Mouse (Mus musculus) lung, postnatal 0 days (tissue): ENCODE results near the gene Myo9a. TPM values are rescaled to one million over a fixed set of nuclear protein-coding genes. Genes with fewer than 3 reads are reported as not detected.
A peak's percentile ranks its signal among the peaks of the same experiment; 100 is the strongest.

Source experiments
- ATAC-seq: fragments of 200-750 bp; cut with Nextera tagmentation; 2 replicates; pipeline ENCODE4 v1.8.0; 2017; ENCODE audit warnings: moderate library complexity
- DNase-seq: peaks from one replicate; pipeline ENCODE4 v3.0.0-alpha.2; 2016; ENCODE audit warnings: low spot score
- H3K27ac ChIP-seq: fragments of 300-500 bp; sonication (generic); 2 replicates; pipeline ENCODE4 v1.5.1; 2014; ENCODE audit warnings: antibody characterized with exemption, mild to moderate bottlenecking, low read length, mixed read lengths
- H3K27me3 ChIP-seq: fragments of 300-500 bp; sonication (generic); replicated peaks from 2 replicates; pipeline ENCODE4 v1.6.1; 2014; ENCODE audit warnings: low read length, mixed read lengths; ENCODE audit not compliant: insufficient read depth
- H3K36me3 ChIP-seq: fragments of 300-500 bp; sonication (generic); 2 replicates; pipeline ENCODE4 v1.6.1; 2014; ENCODE audit warnings: low read length, mixed read lengths; ENCODE audit not compliant: insufficient read depth
- H3K4me1 ChIP-seq: fragments of 300-500 bp; sonication (generic); 2 replicates; pipeline ENCODE4 v1.6.1; 2014; ENCODE audit warnings: antibody characterized with exemption, low read depth, low read length, mixed read lengths; ENCODE audit not compliant: insufficient read depth
- H3K4me2 ChIP-seq: fragments of 300-500 bp; sonication (generic); replicated peaks from 2 replicates; pipeline ENCODE4 v1.6.1; 2014; ENCODE audit warnings: low read depth, mild to moderate bottlenecking, low read length, moderate library complexity, mixed read lengths
- H3K4me3 ChIP-seq: fragments of 300-500 bp; sonication (generic); 2 replicates; pipeline ENCODE4 v1.5.1; 2014; ENCODE audit warnings: low read depth, low read length
- H3K9ac ChIP-seq: fragments of 300-500 bp; sonication (generic); replicated peaks from 2 replicates; pipeline ENCODE4 v1.6.1; 2014; ENCODE audit warnings: low read depth, mild to moderate bottlenecking
- H3K9me3 ChIP-seq: fragments of 300-500 bp; sonication (generic); 2 replicates; pipeline ENCODE4 v1.6.1; 2016; ENCODE audit warnings: low read length, mixed read lengths
- CTCF ChIP-seq: IDR thresholded peaks from 2 replicates; pipeline ENCODE4 v1.5.1; 2016; ENCODE audit warnings: antibody characterized with exemption, mild to moderate bottlenecking
- EP300 ChIP-seq: IDR thresholded peaks from 2 replicates; pipeline ENCODE4 v1.6.1; 2016; ENCODE audit warnings: antibody characterized with exemption, mild to moderate bottlenecking, control low read depth
- WGBS: fragments of 180-500 bp; shearing (Covaris S2); extraction: QIAGEN DNeasy Blood & Tissue Kit; methylation state at CpG from one replicate; pipeline ENCODE4 v1.1.7; 2014; 5-methylcytosine and 5-hydroxymethylcytosine counted together
- polyA plus RNA-seq: library from polyadenylated mRNA; unstranded; fragments of >200 nt; fragmentation: Nextera tagmentation; extraction: Ambion mirVana; gene quantifications from 2 replicates; pipeline ENCODE4 v1.2.1, GENCODE M21; 2015

Myo9a gene
- polyA plus RNA-seq, 1 experiment from 2014 or later: 8.1 TPM

DNA sequence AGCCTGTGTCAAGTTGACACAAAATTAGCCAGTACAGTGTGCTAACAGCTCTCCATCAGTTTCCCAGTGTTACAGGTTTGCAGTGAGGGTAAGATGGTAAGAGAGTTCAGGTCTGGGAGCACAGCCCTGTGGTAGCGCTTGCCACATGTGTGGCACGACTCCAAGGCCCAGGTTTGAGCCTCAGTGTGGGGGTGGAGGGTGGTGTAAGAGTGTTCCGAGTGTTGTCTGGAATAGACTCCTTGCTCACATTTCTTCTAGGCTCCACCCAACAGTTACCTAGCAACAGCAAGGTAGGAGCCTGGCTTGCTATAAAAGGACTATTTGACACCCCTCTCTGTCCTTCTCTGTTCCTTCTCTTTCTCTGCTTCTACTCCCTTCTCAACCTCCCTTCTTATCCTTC is 213.7 kb downstream of the Myo9a start:
- WGBS: 32% methylated on average over 3 of the region's 3 CpGs
- DNase-seq (peak; percentile 81), ATAC-seq (peak; percentile 90)
- Histone ChIP-seq H3K9me3 (no peaks in the 10 kb centered on the region), H3K4me3 (no peak overlapping the region), H3K4me2 (no peak overlapping the region), H3K27ac (no peak overlapping the region), H3K36me3 (no peaks in the 10 kb centered on the region), H3K4me1 (no peaks in the 10 kb centered on the region), H3K27me3 (no peaks in the 10 kb centered on the region), H3K9ac (no peak overlapping the region)
- TF ChIP-seq CTCF: no peak
- no peak for TF ChIP-seq EP300

GRCm38 (mm10) chr9:59965046-59965445 is 214.3 kb downstream of the Myo9a start:
- Histone ChIP-seq H3K36me3 (no peaks in the 10 kb centered on the region), H3K9me3 (no peaks in the 10 kb centered on the region), H3K4me3 (no peak overlapping the region), H3K27ac (no peak overlapping the region), H3K4me1 (no peaks in the 10 kb centered on the region), H3K9ac (no peak overlapping the region), H3K4me2 (no peak overlapping the region), H3K27me3 (no peaks in the 10 kb centered on the region)
- TF ChIP-seq CTCF: no peak
- no peak; the same call in 1 of the 2 replicates for TF ChIP-seq EP300
- no peak for DNase-seq
- no peak for ATAC-seq
- 43% methylated on average over 10 of the region's 10 CpGs for WGBS

- ATAC-seq (peak; percentile 67; the same call in 1 of the 2 replicates), DNase-seq (peak; percentile 82)
- H3K27me3 ChIP-seq: no peaks in the 10 kb centered on the region
These were observed 218.7 kb downstream of the Myo9a start for GRCm38 (mm10) chr9:59969383-59969782.

GRCm38 (mm10) chr9:59971263-59971662 is 220.6 kb downstream of the Myo9a start:
- WGBS: 61% methylated on average over 4 of the region's 4 CpGs
- H3K27me3 ChIP-seq: no peaks in the 10 kb centered on the region
- no peaks in the 10 kb centered on the region for H3K36me3 ChIP-seq
- H3K9me3 ChIP-seq: no peaks in the 10 kb centered on the region
- H3K4me3 ChIP-seq: no peak overlapping the region
- H3K9ac ChIP-seq: no peak overlapping the region
- no peak overlapping the region for H3K4me2 ChIP-seq
- H3K27ac ChIP-seq: no peak overlapping the region
- ATAC-seq (no peak), DNase-seq (no peak)
- no peaks in the 10 kb centered on the region for H3K4me1 ChIP-seq
- no peak for TF ChIP-seq CTCF
- TF ChIP-seq EP300: no peak

More at GRCm38 (mm10) chr9:59969383-59969782, 218.7 kb downstream of the Myo9a start:
- WGBS: 18% methylated on average over 6 of the region's 6 CpGs
- Histone ChIP-seq H3K36me3 (no peaks in the 10 kb centered on the region), H3K4me2 (no peak overlapping the region), H3K9me3 (no peaks in the 10 kb centered on the region), H3K27ac (no peak overlapping the region), H3K4me1 (no peaks in the 10 kb centered on the region), H3K4me3 (no peak overlapping the region), H3K9ac (no peak overlapping the region)
- TF ChIP-seq EP300 (no peak), CTCF (peak; percentile 88)

Other genes with a start within 250 kb of the Myo9a start
- gene Hexa, start 211.4 kb upstream of the Myo9a start, polyA plus RNA-seq: 61.6 and 69.9 TPM in 2 replicates
- gene Tmem202, start 211.0 kb upstream of the Myo9a start, polyA plus RNA-seq: 0.57 and 0.83 TPM in 2 replicates
- 0.16 and 0.25 TPM in 2 replicates for gene Celf6, start 173.0 kb upstream of the Myo9a start, polyA plus RNA-seq
- gene Parp6, start 133.6 kb upstream of the Myo9a start, polyA plus RNA-seq: 18.3 and 22.1 TPM in 2 replicates
- 318 and 331 TPM in 2 replicates for gene Pkm, start 94.5 kb upstream of the Myo9a start, polyA plus RNA-seq
- gene Gramd2, start 70.8 kb upstream of the Myo9a start, polyA plus RNA-seq: 68.0 and 95.2 TPM in 2 replicates
- gene Senp8, start 186 bp upstream of the Myo9a start, polyA plus RNA-seq: 3.4 and 3.6 TPM in 2 replicates
- not detected in 2 replicates for gene Nr2e3, start 209.8 kb downstream of the Myo9a start, polyA plus RNA-seq